Comparison of ENCODE assay signal across 17 mouse cellular contexts in genomic region chrX:140624875-140625594, GRCm38 (mm10). TPM values are rescaled to one million over a fixed set of nuclear protein-coding genes. Genes with fewer than 3 reads are reported as not detected.
DNase-seq lines count a peak whose midpoint lies in the region; ATAC-seq and TF ChIP-seq lines count a peak whose summit lies in the region.
"Had no signal": no experiment of that assay in that cellular context is flagged by ENCODE, and none has a peak within 500 bp of the region (broad histone marks: within the 10 kb centered on the region; RNA-seq: fewer than 3 reads in every experiment).

No protein-coding gene starts in this region.

- H3K36me3 ChIP-seq in testis, adult 2 months (ENCODE audit: control insufficient read depth, insufficient read depth, low read length): no peaks in the 10 kb centered on the region
- no peaks in the 10 kb centered on the region for H3K36me3 ChIP-seq in liver, postnatal 0 days (replicated peaks; ENCODE audit: insufficient read depth, low read length)
- H3K36me3 ChIP-seq: forebrain, embryonic 12.5 days; hindbrain, embryonic 13.5 days; stomach, embryonic 15.5 days had no signal

- H3K4me1 ChIP-seq in testis, adult 2 months (ENCODE audit: control insufficient read depth, insufficient read depth, low read length): peaks cover 5% of the 10 kb centered on the region
- no peaks in the 10 kb centered on the region; the same call in 1 of the 2 replicates for H3K4me1 ChIP-seq in liver, postnatal 0 days (ENCODE audit: insufficient read depth)
- H3K4me1 ChIP-seq in cerebellum, adult 2 months (ENCODE audit: control insufficient read depth, insufficient read depth, low read length): no peaks in the 10 kb centered on the region
- H3K4me1 ChIP-seq: forebrain, embryonic 12.5 days; hindbrain, embryonic 13.5 days; stomach, embryonic 15.5 days had no signal

- peak overlapping the region; percentile 53 for H3K4me3 ChIP-seq in testis, adult 2 months (ENCODE audit: control insufficient read depth, low read depth, low read length)
- no peak overlapping the region for H3K4me3 ChIP-seq in liver, postnatal 0 days (ENCODE audit: low read depth, low read length)
- no peak overlapping the region for H3K4me3 ChIP-seq in cerebellum, adult 2 months (replicated peaks; ENCODE audit: insufficient read depth, low read depth, low read length)
- H3K4me3 ChIP-seq: forebrain, embryonic 12.5 days; hindbrain, embryonic 13.5 days; left cerebral cortex, adult 2 months; stomach, embryonic 15.5 days had no signal

- no peak for TF ChIP-seq POLR2A in testis, adult 2 months (IDR thresholded peaks at IDR 0.05; ENCODE audit: control insufficient read depth, low read depth, low read length)
- TF ChIP-seq POLR2A in cerebellum, adult 2 months (IDR thresholded peaks at IDR 0.05; ENCODE audit: borderline replicate concordance, insufficient read depth, low read length): no peak

- H3K9ac ChIP-seq in liver, postnatal 0 days (replicated peaks): no peak overlapping the region
- H3K9ac ChIP-seq: forebrain, embryonic 12.5 days; hindbrain, embryonic 13.5 days; stomach, embryonic 15.5 days had no signal

- H3K27ac ChIP-seq in testis, adult 2 months (ENCODE audit: control insufficient read depth, insufficient read depth, low read depth, low read length): peak overlapping the region; percentile 77
- no peak overlapping the region for H3K27ac ChIP-seq in liver, postnatal 0 days (ENCODE audit: low read depth)
- H3K27ac ChIP-seq in cerebellum, adult 2 months (ENCODE audit: insufficient read depth, low read length): no peak overlapping the region
- H3K27ac ChIP-seq: forebrain, embryonic 12.5 days; hindbrain, embryonic 13.5 days; left cerebral cortex, adult 2 months; stomach, embryonic 15.5 days had no signal

- H3K27me3 ChIP-seq in testis, adult 2 months (ENCODE audit: control insufficient read depth, insufficient read depth, low read length): no peaks in the 10 kb centered on the region
- H3K27me3 ChIP-seq in liver, postnatal 0 days (ENCODE audit: insufficient read depth, low read length): no peaks in the 10 kb centered on the region
- no peaks in the 10 kb centered on the region for H3K27me3 ChIP-seq in cerebellum, adult 2 months (ENCODE audit: control insufficient read depth, insufficient read depth, low read length)
- H3K27me3 ChIP-seq: stomach, embryonic 15.5 days had no signal

- 0 out of 2 replicates have a peak, but pooled peaks have one; percentile 35 for TF ChIP-seq EP300 in liver, postnatal 0 days (IDR thresholded peaks at IDR 0.05; ENCODE audit: low read depth)

- no peaks in the 10 kb centered on the region for H3K9me3 ChIP-seq in liver, postnatal 0 days (ENCODE audit: low read length)
- H3K9me3 ChIP-seq: forebrain, embryonic 12.5 days; hindbrain, embryonic 13.5 days; stomach, embryonic 15.5 days had no signal

- H3K4me2 ChIP-seq in liver, postnatal 0 days (ENCODE audit: low read depth, low read length): peak overlapping the region; percentile 13; the same call in 1 of the 2 replicates
- H3K4me2 ChIP-seq: forebrain, embryonic 12.5 days; hindbrain, embryonic 13.5 days; stomach, embryonic 15.5 days had no signal

- DNase-seq in testis, postnatal 14 days (ENCODE audit: low spot score): no peak
- no peak for DNase-seq in liver, postnatal 0 days
- DNase-seq in left cerebral cortex, adult 9 months (ENCODE audit: low spot score in 2 of 2): no peak
- DNase-seq in cerebellum, adult 2 months: no peak
- DNase-seq: cerebellum, postnatal 10 days; gastrocnemius, postnatal 36 days; kidney, adult 2 months; kidney, postnatal 25 days; lung, adult 18-20 months; thymus, postnatal 25 days had no signal

- 45% methylated on average over 12 of the region's 12 CpGs for WGBS in liver, postnatal 0 days (ENCODE audit: insufficient replicate concordance)
- 65% methylated on average over 12 of the region's 12 CpGs for WGBS in cerebellum, adult 2 months

- ATAC-seq in common myeloid progenitor, adult 5-6 weeks (replicated peaks; ENCODE audit: low read depth, poor library complexity, severe bottlenecking): peak; percentile 80
- no peak for ATAC-seq in liver, postnatal 0 days
- ATAC-seq in activated CD4-positive, CD25-positive, alpha-beta regulatory T cell, adult 4 months: no peak

- TF ChIP-seq CTCF in testis, adult 2 months (IDR thresholded peaks at IDR 0.05; ENCODE audit: control insufficient read depth, insufficient read depth, insufficient replicate concordance, low read depth, low read length): no peak
- TF ChIP-seq CTCF in liver, postnatal 0 days (IDR thresholded peaks at IDR 0.05; ENCODE audit: low read depth): no peak
- no peak for TF ChIP-seq CTCF in cerebellum, adult 2 months (IDR thresholded peaks at IDR 0.05; ENCODE audit: borderline replicate concordance, insufficient read depth, low read depth, low read length)

RNA-seq across cellular contexts. Expression of gene Tsc22d3, which starts 24.6 kb away (rescaled TPM):
- 9.9 and 11.3 TPM in 2 replicates for polyA plus RNA-seq in testis, adult 2 months (2012; rRNA removed)
- total RNA-seq in common myeloid progenitor, adult 5-6 weeks (2017): 30.5 and 35.1 TPM in 2 replicates
- 23.6 and 34.2 TPM in 2 replicates for polyA plus RNA-seq in liver, postnatal 0 days (2015; fragmentation: Nextera tagmentation; extraction: Ambion mirVana)
- polyA plus RNA-seq in activated CD4-positive, CD25-positive, alpha-beta regulatory T cell, adult 4 months (2017; shearing (Covaris generic)): 100 to 1,000 TPM; 236 to 480 TPM
- polyA plus RNA-seq in cerebellum, adult 2 months (2012; rRNA removed): 155 and 168 TPM in 2 replicates

RNA-seq across cellular contexts. Expression of gene Mid2, which starts 39.4 kb away (rescaled TPM):
- polyA plus RNA-seq in testis, adult 2 months (2012; rRNA removed): 0.83 and 1.0 TPM in 2 replicates
- total RNA-seq in common myeloid progenitor, adult 5-6 weeks (2017): 0.23 TPM in 1 of 2 replicates, not detected in the other
- 0.39 and 0.45 TPM in 2 replicates for polyA plus RNA-seq in liver, postnatal 0 days (2015; fragmentation: Nextera tagmentation; extraction: Ambion mirVana)
- under 1 TPM; 0.38 to 0.45 TPM for polyA plus RNA-seq in activated CD4-positive, CD25-positive, alpha-beta regulatory T cell, adult 4 months (2017; shearing (Covaris generic))
- polyA plus RNA-seq in cerebellum, adult 2 months (2012; rRNA removed): 16.3 and 18.1 TPM in 2 replicates
